Mouse (Mus musculus) cerebellum, adult 8-10 months (tissue): Measurements from ENCODE around the gene Cutal.

ENCODE experiments used
- DNase-seq: peaks from one replicate; pipeline ENCODE4 v3.0.0; 2022

Gene Cutal

GRCm38 (mm10) chr2:34922729-34923128 lies 48.5 kb downstream of the Cutal start:
- no peak for DNase-seq

- no peak for DNase-seq
Observed at GRCm38 (mm10) chr2:34927320-34927719, 53.1 kb downstream of the Cutal start.

GRCm38 (mm10) chr2:34937460-34937859 lies 63.3 kb downstream of the Cutal start:
- DNase-seq = no peak

GRCm38 (mm10) chr2:34938269-34939208 lies 64.3 kb downstream of the Cutal start:
- no peak for DNase-seq

GRCm38 (mm10) chr2:34940246-34940645 lies 66.0 kb downstream of the Cutal start:
- no peak for DNase-seq

GRCm38 (mm10) chr2:34941061-34941675 lies 67.0 kb downstream of the Cutal start:
- no peak for DNase-seq
